Mouse (Mus musculus) layer of hippocampus, postnatal 36 days (tissue): ENCODE data around the gene Dnajb14. TPM values are rescaled to one million over a fixed set of nuclear protein-coding genes. Genes with fewer than 3 reads are reported as not detected.
"Not testable (repeated sequence)": the region's sequence is repeated elsewhere in the genome, so short reads cannot be mapped to it uniquely, and the experiment has no call there.

Experiments used
- DNase-seq, 2 experiments: peaks; one replicate each; pipeline ENCODE4 v3.0.0; 2022
- total RNA-seq, 2 experiments: library from RNA; stranded (reverse); gene quantifications; 2 replicates each; pipeline ENCODE4 v1.2.3; 2021

The Dnajb14 gene
- total RNA-seq, 2 experiments from 2014 or later = 52.1 to 53.8 TPM

GRCm38 (mm10) chr3:137952914-137953880 is 85.7 kb downstream of the Dnajb14 start:
- DNase-seq = peak; percentile 49 to 58

GRCm38 (mm10) chr3:137954256-137954916 is 86.9 kb downstream of the Dnajb14 start:
- DNase-seq = no peak

GRCm38 (mm10) chr3:137955560-137956081 is 88.1 kb downstream of the Dnajb14 start:
- DNase-seq = no peak

- no peak for DNase-seq
Observed at GRCm38 (mm10) chr3:137957864-137958263, 90.4 kb downstream of the Dnajb14 start.

GRCm38 (mm10) chr3:137958352-137958751 is 90.9 kb downstream of the Dnajb14 start:
- DNase-seq = no peak

GRCm38 (mm10) chr3:137959456-137959855 is 92.0 kb downstream of the Dnajb14 start:
- DNase-seq = no peak

GRCm38 (mm10) chr3:137961736-137962385 is 94.4 kb downstream of the Dnajb14 start:
- DNase-seq = no peak

GRCm38 (mm10) chr3:137963508-137963907 is 96.0 kb downstream of the Dnajb14 start:
- no peak for DNase-seq

GRCm38 (mm10) chr3:137964014-137964413 is 96.5 kb downstream of the Dnajb14 start:
- DNase-seq = not testable (repeated sequence)

Other genes starting within 250 kb of the Dnajb14 start
- gene Ddit4l, start 246.1 kb upstream of the Dnajb14 start, total RNA-seq = 10 to 100 TPM in 1 of 2 experiments, 1 to 10 TPM in 1; 7.7 to 10.9 TPM
- gene Gm21962, start 196.2 kb upstream of the Dnajb14 start, total RNA-seq = not detected
- gene H2afz, start 3.2 kb upstream of the Dnajb14 start, total RNA-seq = 100 to 1,000 TPM; 135 to 151 TPM
- gene Lamtor3, start 50.8 kb downstream of the Dnajb14 start, total RNA-seq = 10 to 100 TPM; 64.8 to 65.3 TPM
- 1 to 10 TPM; 4.4 to 7.0 TPM for gene Dapp1, start 113.9 kb downstream of the Dnajb14 start, total RNA-seq
- gene 1110002E22Rik, start 197.4 kb downstream of the Dnajb14 start, total RNA-seq = 1 to 10 TPM; 1.7 to 2.5 TPM
- under 1 TPM in 1 of 2 experiments, not detected in 1; 0.30 TPM for gene Gm5105, start 199.7 kb downstream of the Dnajb14 start, total RNA-seq